Mouse (Mus musculus) ES-Bruce4 (cell line): Measurements from ENCODE around the gene Lrrc57. TPM values are rescaled to one million over a fixed set of nuclear protein-coding genes. Genes with fewer than 3 reads are reported as not detected.

Source experiments
- H3K27ac ChIP-seq: 2 replicates; pipeline ENCODE4 v1.5.1; 2012; ENCODE audit warnings: low read length, inconsistent platforms; ENCODE audit not compliant: insufficient read depth
- H3K27me3 ChIP-seq: 2 replicates; pipeline ENCODE4 v1.6.1; 2012; ENCODE audit warnings: mild to moderate bottlenecking, low read length, inconsistent platforms; ENCODE audit not compliant: control insufficient read depth, poor library complexity, insufficient read depth, severe bottlenecking
- H3K36me3 ChIP-seq: 2 replicates; pipeline ENCODE4 v1.6.1; 2012; ENCODE audit warnings: inconsistent platforms, mild to moderate bottlenecking, low read length, moderate library complexity; ENCODE audit not compliant: control insufficient read depth, poor library complexity, insufficient read depth, severe bottlenecking
- H3K4me1 ChIP-seq: one replicate; pipeline ENCODE4 v1.8.1; 2011; ENCODE audit warnings: low read length; ENCODE audit not compliant: control insufficient read depth, insufficient read depth
- H3K4me3 ChIP-seq: 2 replicates; pipeline ENCODE4 v1.5.1; 2011; ENCODE audit warnings: low read depth, mild to moderate bottlenecking, low read length
- H3K9ac ChIP-seq: 2 replicates; pipeline ENCODE4 v1.6.1; 2012; ENCODE audit warnings: low read depth, mild to moderate bottlenecking, inconsistent platforms; ENCODE audit not compliant: poor library complexity, severe bottlenecking
- H3K9me3 ChIP-seq: replicated peaks from 2 replicates; pipeline ENCODE4 v1.6.1; 2012; ENCODE audit warnings: mild to moderate bottlenecking, low read length, inconsistent platforms; ENCODE audit not compliant: control insufficient read depth, poor library complexity, insufficient read depth, severe bottlenecking
- CTCF ChIP-seq: IDR thresholded peaks from one replicate; pipeline ENCODE4 v1.8.1; 2011; ENCODE audit warnings: low read depth, low read length
- EP300 ChIP-seq: IDR thresholded peaks from 2 replicates; pipeline ENCODE4 v1.6.1; 2011; ENCODE audit warnings: low read depth, low read length; ENCODE audit not compliant: insufficient read depth
- POLR2A ChIP-seq: IDR thresholded peaks from one replicate; pipeline ENCODE4 v1.8.1; 2011; ENCODE audit warnings: low read length; ENCODE audit not compliant: insufficient read depth
- polyA plus RNA-seq: library from polyadenylated mRNA; stranded (reverse); fragments of >200 nt; gene quantifications from 2 replicates; pipeline ENCODE4 v1.2.4, GENCODE M21; 2011; ENCODE audit warnings: low read depth; ENCODE audit not compliant: missing spikeins, insufficient read depth, insufficient read length

Lrrc57 gene
- polyA plus RNA-seq, 1 experiment, result 18.7 TPM

- H3K27me3 ChIP-seq, result no peaks in the 10 kb centered on the region
- no peaks in the 10 kb centered on the region for H3K9me3 ChIP-seq
- H3K4me3 ChIP-seq, result no peak overlapping the region
- no peaks in the 10 kb centered on the region for H3K4me1 ChIP-seq
- H3K36me3 ChIP-seq, result peaks cover 24% of the 10 kb centered on the region
- peak overlapping the region; percentile 67 for H3K9ac ChIP-seq
- TF ChIP-seq POLR2A (no peak), CTCF (no peak), EP300 (no peak)
- no peak overlapping the region for H3K27ac ChIP-seq
Observed at GRCm38 (mm10) chr2:120561524-120561923, 47.8 kb downstream of the Lrrc57 start.

DNA sequence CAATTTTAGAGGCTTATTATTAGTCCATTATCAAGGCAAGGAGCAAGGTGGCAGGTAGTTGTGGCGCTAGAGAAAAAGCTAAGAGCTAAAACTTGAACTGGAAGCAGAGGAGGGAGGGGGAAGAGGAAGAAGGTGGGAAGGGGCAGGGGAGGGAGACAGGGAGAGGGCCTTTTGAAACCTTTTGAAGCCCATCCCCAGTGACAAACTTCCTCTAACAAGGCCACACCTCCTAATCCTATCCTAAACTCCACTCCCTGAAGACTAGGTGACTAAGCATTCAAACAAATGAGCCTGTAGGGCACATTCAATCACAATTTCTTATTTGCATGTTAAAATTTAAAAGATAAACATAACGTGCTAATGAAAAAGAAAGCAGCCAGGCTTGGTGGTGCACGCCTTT lies 50.5 kb downstream of the Lrrc57 start:
- no peaks in the 10 kb centered on the region for H3K9me3 ChIP-seq
- TF ChIP-seq POLR2A (no peak), EP300 (no peak)
- no peak overlapping the region for H3K4me3 ChIP-seq
- no peak overlapping the region for H3K9ac ChIP-seq
- no peak overlapping the region for H3K27ac ChIP-seq
- no peaks in the 10 kb centered on the region for H3K4me1 ChIP-seq
- H3K27me3 ChIP-seq, result no peaks in the 10 kb centered on the region
- peaks cover 42% of the 10 kb centered on the region for H3K36me3 ChIP-seq

GRCm38 (mm10) chr2:120556868-120557267 lies 52.5 kb downstream of the Lrrc57 start:
- Histone ChIP-seq H3K4me3 (no peak overlapping the region), H3K27me3 (no peaks in the 10 kb centered on the region), H3K4me1 (peaks cover 2% of the 10 kb centered on the region), H3K9ac (no peak overlapping the region), H3K27ac (no peak overlapping the region), H3K36me3 (peaks cover 54% of the 10 kb centered on the region), H3K9me3 (no peaks in the 10 kb centered on the region)
- TF ChIP-seq CTCF (no peak), EP300 (no peak), POLR2A (no peak)

Other genes starting within 250 kb of the Lrrc57 start
- 8.4 and 9.6 TPM in 2 replicates for gene Ganc, start 205.6 kb downstream of the Lrrc57 start, polyA plus RNA-seq
- 47.5 and 47.6 TPM in 2 replicates for gene Tmem87a, start 205.4 kb downstream of the Lrrc57 start, polyA plus RNA-seq
- not detected in 2 replicates for gene Capn3, start 153.5 kb downstream of the Lrrc57 start, polyA plus RNA-seq
- 275 and 287 TPM in 2 replicates for gene Zfp106, start 45.7 kb downstream of the Lrrc57 start, polyA plus RNA-seq
- 78.0 and 78.7 TPM in 2 replicates for gene Snap23, start 41.8 kb downstream of the Lrrc57 start, polyA plus RNA-seq
- gene Haus2, start 137 bp downstream of the Lrrc57 start, polyA plus RNA-seq, result 34.3 and 34.5 TPM in 2 replicates
- gene Stard9, start 19.6 kb upstream of the Lrrc57 start, polyA plus RNA-seq, result 4.0 and 4.4 TPM in 2 replicates
- gene Cdan1, start 240.6 kb upstream of the Lrrc57 start, polyA plus RNA-seq, result 17.0 and 19.7 TPM in 2 replicates
- gene Ttbk2, start 241.1 kb upstream of the Lrrc57 start, polyA plus RNA-seq, result 10.7 and 13.0 TPM in 2 replicates